Mouse (Mus musculus) intestine, embryonic 14.5 days (tissue): ENCODE measurements around the gene Cdh23. TPM values are rescaled to one million over a fixed set of nuclear protein-coding genes. Genes with fewer than 3 reads are reported as not detected.
A peak's percentile ranks its signal among the peaks of the same experiment; 100 is the strongest.

Source experiments
- ATAC-seq: fragments of 200-750 bp; cut with Nextera tagmentation; replicated peaks from 2 replicates; pipeline ENCODE4 v1.8.0; 2017; ENCODE audit warnings: low read depth, moderate number of reproducible peaks, moderate TSS enrichment, moderate library complexity; ENCODE audit not compliant: low FRiP score, low TSS enrichment
- DNase-seq: peaks from one replicate; pipeline ENCODE4 v3.0.0-alpha.2; 2018; ENCODE audit warnings: low spot score
- H3K27ac ChIP-seq: fragments of 300-500 bp; sonication (generic); 2 replicates; pipeline ENCODE4 v1.5.1; 2014; ENCODE audit warnings: low read depth, mild to moderate bottlenecking, control low read depth
- H3K27me3 ChIP-seq: fragments of 300-500 bp; sonication (generic); replicated peaks from 2 replicates; pipeline ENCODE4 v1.6.1; 2014; ENCODE audit warnings: low read length, control low read depth; ENCODE audit not compliant: control insufficient read depth, insufficient read depth
- H3K36me3 ChIP-seq: fragments of 300-500 bp; sonication (generic); 2 replicates; pipeline ENCODE4 v1.6.1; 2014; ENCODE audit warnings: low read length, control low read depth; ENCODE audit not compliant: control insufficient read depth, insufficient read depth
- H3K4me1 ChIP-seq: fragments of 300-500 bp; sonication (generic); replicated peaks from 2 replicates; pipeline ENCODE4 v1.6.1; 2014; ENCODE audit warnings: low read length, control low read depth, mixed read lengths; ENCODE audit not compliant: control insufficient read depth, insufficient read depth
- H3K4me2 ChIP-seq: fragments of 300-500 bp; sonication (generic); 2 replicates; pipeline ENCODE4 v1.6.1; 2014; ENCODE audit warnings: low read length
- H3K4me3 ChIP-seq: fragments of 300-500 bp; sonication (generic); 2 replicates; pipeline ENCODE4 v1.5.1; 2014; ENCODE audit warnings: low read depth, low read length, control low read depth, mixed read lengths
- H3K9ac ChIP-seq: fragments of 300-500 bp; sonication (generic); 2 replicates; pipeline ENCODE4 v1.6.1; 2014; ENCODE audit warnings: mild to moderate bottlenecking, low read length
- H3K9me3 ChIP-seq: fragments of 300-500 bp; sonication (generic); 2 replicates; pipeline ENCODE4 v1.6.1; 2016; ENCODE audit warnings: low read length, control low read depth; ENCODE audit not compliant: control insufficient read depth
- WGBS: fragments of 180-500 bp; shearing (Covaris S2); extraction: QIAGEN DNeasy Blood & Tissue Kit; methylation state at CpG from one replicate; pipeline ENCODE4 v1.1.7; 2014; 5-methylcytosine and 5-hydroxymethylcytosine counted together
- polyA plus RNA-seq: library from polyadenylated mRNA; unstranded; fragments of >200 nt; fragmentation: Nextera tagmentation; extraction: Ambion mirVana; gene quantifications from 2 replicates; pipeline ENCODE4 v1.2.1, GENCODE M21; 2014

The Cdh23 gene
- polyA plus RNA-seq, 1 experiment from 2014 or later, result 1.0 TPM

DNA sequence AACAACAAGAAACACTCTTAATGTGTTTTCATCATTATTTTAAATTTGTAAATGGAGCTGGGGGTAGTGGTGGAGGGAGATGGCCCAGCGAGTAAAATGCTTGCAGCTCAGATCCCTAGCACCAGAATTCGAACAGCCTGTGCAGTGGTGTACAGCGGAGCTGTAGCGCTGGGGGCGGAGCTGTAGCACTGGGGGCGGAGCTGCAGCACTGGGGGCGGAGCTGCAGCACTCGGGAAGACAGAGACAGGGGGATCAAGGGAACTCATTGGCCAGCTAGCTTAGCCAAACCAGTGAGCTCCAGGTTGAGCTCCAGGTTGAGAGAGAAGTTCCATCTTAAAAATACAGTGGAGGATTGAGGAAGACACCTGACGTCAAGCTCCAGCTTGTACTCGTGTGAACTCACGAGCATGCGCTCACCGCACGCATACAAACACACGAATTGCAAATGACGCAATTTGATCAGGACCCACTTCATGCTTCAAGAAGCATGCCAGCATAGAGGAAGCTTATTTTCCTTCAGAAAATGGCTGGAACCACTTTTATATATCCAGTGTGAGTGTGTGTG lies 438.9 kb downstream of the Cdh23 start:
- H3K9ac ChIP-seq, result no peak overlapping the region
- no peak for ATAC-seq
- WGBS, result 64% methylated on average over 16 of the region's 16 CpGs

DNA sequence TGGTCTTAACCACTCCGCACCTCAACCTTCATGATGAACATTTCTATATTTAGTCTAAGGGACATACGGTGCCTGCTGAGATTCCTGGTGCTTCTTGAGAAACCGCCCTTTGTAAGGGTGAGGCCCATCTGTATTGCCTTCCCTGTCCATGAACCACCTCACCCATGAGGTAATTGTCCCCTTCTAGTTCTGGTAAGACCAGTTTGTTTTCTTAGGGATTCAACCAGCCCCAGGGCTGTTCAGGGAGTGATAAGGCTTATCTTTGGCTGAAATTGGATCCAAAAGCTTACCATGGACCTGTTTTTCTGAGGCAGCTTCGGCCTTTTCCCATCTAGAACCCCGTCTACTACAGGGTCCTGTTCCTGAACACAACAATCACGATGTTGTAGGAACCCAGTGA lies 440.2 kb downstream of the Cdh23 start:
- Histone ChIP-seq H3K36me3 (no peaks in the 10 kb centered on the region), H3K9ac (no peak overlapping the region), H3K4me3 (no peak overlapping the region), H3K4me2 (no peak overlapping the region), H3K27me3 (no peaks in the 10 kb centered on the region), H3K4me1 (no peaks in the 10 kb centered on the region), H3K27ac (peak overlapping the region; percentile 57), H3K9me3 (no peaks in the 10 kb centered on the region)
- DNase-seq, result no peak
- ATAC-seq, result peak; percentile 72
- 69% methylated on average over 6 of the region's 6 CpGs for WGBS

More for the DNA sequence above, 438.9 kb downstream of the Cdh23 start:
- Histone ChIP-seq H3K36me3 (no peaks in the 10 kb centered on the region), H3K4me2 (no peak overlapping the region), H3K9me3 (no peaks in the 10 kb centered on the region), H3K27me3 (no peaks in the 10 kb centered on the region), H3K4me3 (no peak overlapping the region), H3K4me1 (peaks cover 5% of the 10 kb centered on the region; the same call in 1 of the 2 replicates), H3K27ac (no peak overlapping the region)
- DNase-seq, result no peak

Other genes starting within 250 kb of the Cdh23 start
- 7.8 and 7.9 TPM in 2 replicates for gene Slc29a3, start 56.3 kb upstream of the Cdh23 start, polyA plus RNA-seq
- 5.0 and 5.2 TPM in 2 replicates for gene Unc5b, start 135.1 kb upstream of the Cdh23 start, polyA plus RNA-seq